Mouse (Mus musculus) 3134 (cell line): ENCODE measurements around the gene Otx1.

Experiments
- DNase-seq: peaks from one replicate; pipeline ENCODE4 v3.0.0-alpha.2; 2011; ENCODE audit warnings: low spot score; ENCODE audit not compliant: insufficient read length; ENCODE audit errors: extremely low read depth

Gene Otx1

DNA sequence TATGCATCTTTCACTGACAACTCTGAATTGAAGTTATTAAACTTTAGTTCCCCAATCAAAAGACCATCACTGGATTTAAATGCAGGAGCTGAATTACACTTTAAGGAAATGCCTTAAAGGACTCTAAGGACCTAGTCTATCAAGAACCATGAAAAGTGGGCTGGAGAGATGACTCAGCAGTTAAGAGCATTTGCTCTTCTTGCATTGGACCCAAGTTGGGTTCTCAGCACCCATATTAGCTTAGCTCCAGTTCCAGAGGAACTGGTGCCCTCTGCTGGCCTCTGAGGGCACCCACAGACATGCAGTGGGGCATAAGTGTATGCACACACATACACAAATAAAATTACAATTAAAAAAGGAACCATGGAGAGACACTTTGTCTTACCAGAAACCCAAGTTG lies 52.6 kb downstream of the Otx1 start:
- DNase-seq = no peak
